Mouse (Mus musculus): ENCODE data around the gene Mitf. TPM values are rescaled to one million over a fixed set of nuclear protein-coding genes. Genes with fewer than 3 reads are reported as not detected.

Mitf gene
- polyA plus RNA-seq, 1 experiment: not detected

GRCm38 (mm10) chr6:97857690-97858089, 50.8 kb downstream of the Mitf start:
- no peak overlapping the region for H3K27ac ChIP-seq (ENCODE audit: insufficient read depth, low read depth, low read length)
- TF ChIP-seq CTCF (IDR thresholded peaks at IDR 0.05; ENCODE audit: insufficient read depth, low read depth, low read length) (no peak), POLR2A (IDR thresholded peaks at IDR 0.05; ENCODE audit: insufficient read depth, low read depth, low read length) (no peak)
- 62% methylated on average over 3 of the region's 3 CpGs for WGBS
- no peak overlapping the region for H3K4me3 ChIP-seq (ENCODE audit: insufficient read depth, low read depth, low read length)
- H3K4me1 ChIP-seq (ENCODE audit: control insufficient read depth, insufficient read depth, low read length): peaks cover 7% of the 10 kb centered on the region; the same call in 1 of the 2 replicates

DNA sequence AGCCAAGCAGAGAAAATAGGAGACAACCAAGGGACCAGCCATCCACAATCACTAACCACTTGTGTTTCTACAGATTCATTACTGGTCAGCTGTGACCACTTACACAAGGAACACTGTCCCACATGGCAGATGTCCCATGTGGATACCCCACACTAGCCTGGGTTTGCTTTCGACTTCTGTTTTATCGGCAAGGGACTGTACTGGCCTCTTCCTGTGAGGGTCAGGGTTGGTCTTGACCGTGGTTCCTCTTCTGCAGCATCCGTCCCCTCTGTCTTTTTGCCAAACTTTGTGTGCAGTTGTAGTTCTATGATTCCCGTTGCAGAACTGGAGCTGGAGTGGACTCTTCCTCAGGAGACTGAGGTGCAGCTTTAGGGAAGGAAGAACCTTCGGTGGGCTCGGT, 59.7 kb downstream of the Mitf start:
- WGBS: 93% methylated on average over 7 of the region's 7 CpGs
- Histone ChIP-seq H3K27ac (ENCODE audit: insufficient read depth, low read depth, low read length) (no peak overlapping the region), H3K4me3 (ENCODE audit: insufficient read depth, low read depth, low read length) (no peak overlapping the region), H3K4me1 (ENCODE audit: control insufficient read depth, insufficient read depth, low read length) (no peaks in the 10 kb centered on the region)
- TF ChIP-seq POLR2A (IDR thresholded peaks at IDR 0.05; ENCODE audit: insufficient read depth, low read depth, low read length) (no peak), CTCF (IDR thresholded peaks at IDR 0.05; ENCODE audit: insufficient read depth, low read depth, low read length) (no peak)

GRCm38 (mm10) chr6:97868005-97868404, 61.2 kb downstream of the Mitf start:
- Histone ChIP-seq H3K27ac (ENCODE audit: insufficient read depth, low read depth, low read length) (no peak overlapping the region), H3K4me1 (ENCODE audit: control insufficient read depth, insufficient read depth, low read length) (no peaks in the 10 kb centered on the region), H3K4me3 (ENCODE audit: insufficient read depth, low read depth, low read length) (no peak overlapping the region)
- 84% methylated on average over 1 of the region's 1 CpGs for WGBS
- no peak for TF ChIP-seq CTCF (IDR thresholded peaks at IDR 0.05; ENCODE audit: insufficient read depth, low read depth, low read length)

- 91% methylated on average over 4 of the region's 4 CpGs for WGBS
- no peak overlapping the region for H3K4me3 ChIP-seq (ENCODE audit: insufficient read depth, low read depth, low read length)
- no peaks in the 10 kb centered on the region for H3K4me1 ChIP-seq (ENCODE audit: control insufficient read depth, insufficient read depth, low read length)
- TF ChIP-seq POLR2A (IDR thresholded peaks at IDR 0.05; ENCODE audit: insufficient read depth, low read depth, low read length) (no peak), CTCF (IDR thresholded peaks at IDR 0.05; ENCODE audit: insufficient read depth, low read depth, low read length) (no peak)
- H3K27ac ChIP-seq (ENCODE audit: insufficient read depth, low read depth, low read length): no peak overlapping the region
Measured at GRCm38 (mm10) chr6:97869953-97870352, 63.1 kb downstream of the Mitf start.

DNA sequence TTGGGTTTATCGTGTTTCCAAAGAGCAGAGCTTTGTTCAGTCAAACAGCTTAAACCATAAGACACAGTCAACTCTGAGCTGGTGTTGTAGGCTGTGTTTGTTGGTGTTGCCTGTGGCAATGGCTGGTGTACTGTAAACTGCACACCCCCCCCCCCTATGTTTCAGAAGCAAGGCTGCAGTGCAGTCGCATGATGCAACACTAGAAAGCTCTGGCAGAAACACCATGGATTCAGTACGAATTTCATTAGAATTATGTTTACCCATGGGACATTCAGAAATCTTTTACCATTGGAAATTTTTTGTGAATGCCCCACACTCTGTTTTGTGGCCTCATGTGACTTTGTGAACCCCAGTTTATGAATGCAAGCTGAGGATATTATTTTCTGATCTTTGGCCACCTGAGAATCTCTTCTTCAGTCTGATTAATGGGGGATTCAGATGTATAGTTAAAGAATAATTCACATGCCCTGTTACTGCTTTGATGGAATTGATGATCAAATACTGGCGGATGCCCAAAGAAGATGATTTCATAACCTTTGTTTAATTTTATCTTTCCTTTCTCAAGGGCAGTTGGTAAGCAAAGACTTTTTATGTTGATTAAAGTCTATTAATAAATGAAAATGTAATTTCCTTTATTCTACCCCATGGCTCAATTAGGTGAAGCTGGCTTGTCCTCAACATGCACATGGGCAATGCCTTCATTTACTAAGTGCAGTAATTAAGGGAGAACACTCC, 64.6 kb downstream of the Mitf start:
- TF ChIP-seq CTCF (IDR thresholded peaks at IDR 0.05; ENCODE audit: insufficient read depth, low read depth, low read length) (no peak), POLR2A (IDR thresholded peaks at IDR 0.05; ENCODE audit: insufficient read depth, low read depth, low read length) (no peak)
- Histone ChIP-seq H3K4me1 (ENCODE audit: control insufficient read depth, insufficient read depth, low read length) (no peaks in the 10 kb centered on the region), H3K4me3 (ENCODE audit: insufficient read depth, low read depth, low read length) (no peak overlapping the region), H3K27ac (ENCODE audit: insufficient read depth, low read depth, low read length) (no peak overlapping the region)
- 92% methylated on average over 4 of the region's 4 CpGs for WGBS

GRCm38 (mm10) chr6:97873102-97873501, 66.2 kb downstream of the Mitf start:
- Histone ChIP-seq H3K4me1 (ENCODE audit: control insufficient read depth, insufficient read depth, low read length) (peaks cover 2% of the 10 kb centered on the region; the same call in 1 of the 2 replicates), H3K27ac (ENCODE audit: insufficient read depth, low read depth, low read length) (no peak overlapping the region)
- 95% methylated on average over 2 of the region's 2 CpGs for WGBS

DNA sequence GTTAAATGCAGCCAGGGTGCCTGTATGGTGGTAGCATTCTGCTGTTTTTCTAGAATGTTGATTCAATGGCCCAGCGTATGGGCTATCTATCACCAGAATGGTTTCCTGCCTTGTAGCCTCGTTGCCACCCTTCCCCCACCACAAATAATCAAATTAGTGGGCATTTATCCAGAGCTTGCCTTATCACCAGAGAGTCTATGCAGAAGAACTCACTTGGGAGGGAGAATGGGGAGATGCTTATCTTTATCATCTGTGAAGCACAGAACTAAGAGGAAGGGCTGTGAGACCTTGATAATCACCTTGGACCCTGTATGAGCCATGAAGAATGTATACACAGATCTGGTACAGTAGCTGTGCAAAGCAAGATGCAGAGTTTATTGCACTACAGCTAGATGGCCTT, 70.1 kb downstream of the Mitf start:
- no peak overlapping the region for H3K4me3 ChIP-seq (ENCODE audit: insufficient read depth, low read depth, low read length)
- TF ChIP-seq CTCF (IDR thresholded peaks at IDR 0.05; ENCODE audit: insufficient read depth, low read depth, low read length) (no peak), POLR2A (IDR thresholded peaks at IDR 0.05; ENCODE audit: insufficient read depth, low read depth, low read length) (no peak)
- peaks cover 3% of the 10 kb centered on the region; the same call in 1 of the 2 replicates for H3K4me1 ChIP-seq (ENCODE audit: control insufficient read depth, insufficient read depth, low read length)
- H3K27ac ChIP-seq (ENCODE audit: insufficient read depth, low read depth, low read length): no peak overlapping the region
- 87% methylated on average over 2 of the region's 2 CpGs for WGBS

More at GRCm38 (mm10) chr6:97873102-97873501, 66.2 kb downstream of the Mitf start:
- no peak for TF ChIP-seq CTCF (IDR thresholded peaks at IDR 0.05; ENCODE audit: insufficient read depth, low read depth, low read length)
- TF ChIP-seq POLR2A (IDR thresholded peaks at IDR 0.05; ENCODE audit: insufficient read depth, low read depth, low read length): no peak
- H3K4me3 ChIP-seq (ENCODE audit: insufficient read depth, low read depth, low read length): no peak overlapping the region

DNA sequence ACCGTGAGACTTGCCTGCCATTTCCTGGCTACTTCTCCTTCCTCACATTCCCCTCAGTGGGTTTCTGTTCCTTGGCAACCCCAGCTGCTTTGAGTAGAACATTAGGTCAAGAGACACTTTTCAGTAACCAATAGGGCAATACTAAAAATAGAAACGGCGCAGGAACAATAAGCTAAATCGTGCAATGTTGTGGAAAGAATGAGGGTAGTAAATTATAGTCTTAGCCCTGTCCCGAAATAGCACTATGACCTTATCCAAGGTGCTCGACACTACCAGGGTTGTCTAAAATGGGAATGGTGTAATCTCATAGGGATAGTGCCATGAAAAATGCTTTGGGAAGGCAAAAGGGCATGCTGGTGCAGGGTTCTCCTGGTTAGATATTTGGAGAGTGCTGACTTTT, 70.6 kb downstream of the Mitf start:
- Histone ChIP-seq H3K27ac (ENCODE audit: insufficient read depth, low read depth, low read length) (no peak overlapping the region), H3K4me3 (ENCODE audit: insufficient read depth, low read depth, low read length) (no peak overlapping the region), H3K4me1 (ENCODE audit: control insufficient read depth, insufficient read depth, low read length) (peaks cover 4% of the 10 kb centered on the region; the same call in 1 of the 2 replicates)
- WGBS: 51% methylated on average over 6 of the region's 6 CpGs
- no peak for TF ChIP-seq POLR2A (IDR thresholded peaks at IDR 0.05; ENCODE audit: insufficient read depth, low read depth, low read length)
- no peak for TF ChIP-seq CTCF (IDR thresholded peaks at IDR 0.05; ENCODE audit: insufficient read depth, low read depth, low read length)

GRCm38 (mm10) chr6:97880363-97880762, 73.5 kb downstream of the Mitf start:
- 86% methylated on average over 5 of the region's 5 CpGs for WGBS

More at GRCm38 (mm10) chr6:97880363-97880762, 73.5 kb downstream of the Mitf start:
- Histone ChIP-seq H3K27ac (ENCODE audit: insufficient read depth, low read depth, low read length) (no peak overlapping the region), H3K4me1 (ENCODE audit: control insufficient read depth, insufficient read depth, low read length) (peaks cover 6% of the 10 kb centered on the region; the same call in 1 of the 2 replicates), H3K4me3 (ENCODE audit: insufficient read depth, low read depth, low read length) (no peak overlapping the region)
- TF ChIP-seq CTCF (IDR thresholded peaks at IDR 0.05; ENCODE audit: insufficient read depth, low read depth, low read length) (no peak), POLR2A (IDR thresholded peaks at IDR 0.05; ENCODE audit: insufficient read depth, low read depth, low read length) (no peak)
